16 mouse cellular contexts compared by ENCODE assay signal in genomic region chr11:86385710-86386282, GRCm38 (mm10). TPM values are rescaled to one million over a fixed set of nuclear protein-coding genes. Genes with fewer than 3 reads are reported as not detected.
DNase-seq lines count a peak whose midpoint lies in the region; ATAC-seq and TF ChIP-seq lines count a peak whose summit lies in the region.
"Had no signal": no experiment of that assay in that cellular context is flagged by ENCODE, and none has a peak within 500 bp of the region (broad histone marks: within the 10 kb centered on the region; RNA-seq: fewer than 3 reads in every experiment).

No protein-coding gene starts in this region.

- no peak overlapping the region for H3K4me3 ChIP-seq in intestine, postnatal 0 days (ENCODE audit: low read depth, low read length)
- H3K4me3 ChIP-seq in left cerebral cortex, adult 2 months, result no peak overlapping the region
- H3K4me3 ChIP-seq: heart, embryonic 13.5 days; hindbrain, embryonic 13.5 days; layer of hippocampus, adult 2 months; megakaryocyte, embryonic 14.5 days had no signal

- DNase-seq in A20 (ENCODE audit: low read depth, low spot score), result peak; percentile 90
- DNase-seq in T-cell, adult 2 months (ENCODE audit: low spot score), result peak; percentile 45
- peak; percentile 35 to 70 for DNase-seq in spleen, postnatal 4 days (ENCODE audit: low spot score in 2 of 2)
- DNase-seq in cerebellum, postnatal 36 days, result no peak
- DNase-seq in gastrocnemius, postnatal 25 days, result no peak
- no peak for DNase-seq in left cerebral cortex, adult 2 months (ENCODE audit: extremely low spot score in 1 of 2, low spot score in 2 of 2)
- DNase-seq: cerebellum, adult 11-12 months; gastrocnemius, postnatal 10 days; kidney, adult 8-10 months had no signal

- no peak overlapping the region for H3K9ac ChIP-seq in intestine, postnatal 0 days (ENCODE audit: low read depth, low read length)
- H3K9ac ChIP-seq: heart, embryonic 13.5 days; hindbrain, embryonic 13.5 days; liver, embryonic 14.5 days had no signal

- H3K4me1 ChIP-seq in intestine, postnatal 0 days (replicated peaks; ENCODE audit: control insufficient read depth, insufficient read depth, low read length), result peaks cover 8% of the 10 kb centered on the region; the same call in 1 of the 2 replicates

- 86% methylated on average over 11 of the region's 11 CpGs for WGBS in intestine, postnatal 0 days

- H3K36me3 ChIP-seq in intestine, postnatal 0 days (ENCODE audit: control insufficient read depth, insufficient read depth), result no peaks in the 10 kb centered on the region
- H3K36me3 ChIP-seq: heart, embryonic 13.5 days; hindbrain, embryonic 13.5 days had no signal

- TF ChIP-seq CTCF in intestine, postnatal 0 days (IDR thresholded peaks at IDR 0.05; ENCODE audit: low read depth), result no peak
- no peak for TF ChIP-seq CTCF in left cerebral cortex, adult 2 months (IDR thresholded peaks at IDR 0.05)

- no peaks in the 10 kb centered on the region for H3K27me3 ChIP-seq in intestine, postnatal 0 days (replicated peaks; ENCODE audit: control insufficient read depth, insufficient read depth, low read length)
- H3K27me3 ChIP-seq: heart, embryonic 13.5 days; hindbrain, embryonic 13.5 days had no signal

- no peak overlapping the region for H3K4me2 ChIP-seq in intestine, postnatal 0 days (replicated peaks; ENCODE audit: low read depth)
- H3K4me2 ChIP-seq: heart, embryonic 13.5 days; hindbrain, embryonic 13.5 days had no signal

- no peaks in the 10 kb centered on the region for H3K9me3 ChIP-seq in intestine, postnatal 0 days (ENCODE audit: control insufficient read depth)
- H3K9me3 ChIP-seq: heart, embryonic 13.5 days; hindbrain, embryonic 13.5 days; megakaryocyte, embryonic 14.5 days had no signal

- no peak overlapping the region for H3K27ac ChIP-seq in intestine, postnatal 0 days (ENCODE audit: low read depth, low read length)
- no peak overlapping the region for H3K27ac ChIP-seq in left cerebral cortex, adult 2 months
- H3K27ac ChIP-seq: heart, embryonic 13.5 days; hindbrain, embryonic 13.5 days; layer of hippocampus, adult 2 months; liver, embryonic 14.5 days had no signal

- peak; percentile 17; the same call in 1 of the 2 replicates for ATAC-seq in megakaryocyte progenitor cell, adult 5-6 weeks (replicated peaks; ENCODE audit: poor library complexity)
- ATAC-seq in intestine, postnatal 0 days, result no peak

- intact Hi-C loops in left cerebral cortex, adult 2 months (cut with DNase I), result no loop called here

RNA-seq across cellular contexts. Expression of gene Med13, which starts 28.4 kb away (rescaled TPM):
- 52.0 and 54.5 TPM in 2 replicates for total RNA-seq in megakaryocyte progenitor cell, adult 5-6 weeks (2015)
- total RNA-seq in megakaryocyte progenitor cell, adult 5-6 weeks (2017), result 46.1 and 47.8 TPM in 2 replicates
- polyA plus RNA-seq in intestine, postnatal 0 days (2015; fragmentation: Nextera tagmentation; extraction: Ambion mirVana), result 6.1 and 6.4 TPM in 2 replicates
- 10 to 100 TPM; 33.2 to 35.2 TPM for total RNA-seq in gastrocnemius, postnatal 25 days (2021)
- total RNA-seq in left cerebral cortex, adult 2 months (2021), result 10 to 100 TPM; 60.5 to 61.2 TPM

Comparison
In these comparisons a context has a peak if more than half of its experiments do, and no peak if none do; other contexts are left out.
1. DNase-seq: peak in A20 (single experiment), T-cell, adult 2 months (single experiment) and spleen, postnatal 4 days (2 of 2); none in cerebellum, postnatal 36 days (0 of 2), gastrocnemius, postnatal 25 days (single experiment) and left cerebral cortex, adult 2 months (0 of 2).